Mouse (Mus musculus): ENCODE measurements around the gene Hist1h1a. TPM values are rescaled to one million over a fixed set of nuclear protein-coding genes. Genes with fewer than 3 reads are reported as not detected.

Gene Hist1h1a
- total RNA-seq, 4 experiments from 2014 or later, result 16.7 to 20.1 (median 18.6) TPM

Small RNAs within 50 kb of the gene (microRNA-seq; reads per million reads assigned to microRNA genes)
- gene Gm44314 (0 reads per million in 2 experiments), gene Gm44484 (0 reads per million in 2 experiments)

Other genes with a start within 250 kb of the Hist1h1a start
- gene Hist1h4h, start 232.6 kb upstream of the Hist1h1a start, total RNA-seq (2022), result 100 to 1,000 TPM; 381 to 523 (median 406) TPM
- gene Hist1h2af, start 229.8 kb upstream of the Hist1h1a start, total RNA-seq (2022), result 10 to 100 TPM in 3 of 4 experiments, 1 to 10 TPM in 1; 8.2 to 20.8 (median 16.2) TPM
- gene Hist1h3g, start 228.2 kb upstream of the Hist1h1a start, total RNA-seq (2022), result 1 to 10 TPM; 3.2 to 5.6 (median 4.7) TPM
- 1 to 10 TPM; 2.2 to 3.4 (median 2.9) TPM for gene Hist1h2bh, start 220.3 kb upstream of the Hist1h1a start, total RNA-seq (2022)
- gene Hist1h3f, start 219.6 kb upstream of the Hist1h1a start, total RNA-seq (2022), result 10 to 100 TPM; 16.8 to 22.6 (median 20.7) TPM
- 10 to 100 TPM; 54.2 to 65.8 (median 58.8) TPM for gene Hist1h4f, start 212.0 kb upstream of the Hist1h1a start, total RNA-seq (2022)
- 1 to 10 TPM; 2.2 to 3.9 (median 3.1) TPM for gene Hist1h1d, start 210.4 kb upstream of the Hist1h1a start, total RNA-seq (2022)
- gene Hist1h3e, start 201.3 kb upstream of the Hist1h1a start, total RNA-seq (2022), result 10 to 100 TPM; 48.1 to 62.5 (median 53.5) TPM
- gene Hist1h2ae, start 192.4 kb upstream of the Hist1h1a start, total RNA-seq (2022), result 1 to 10 TPM; 4.5 to 9.9 (median 6.6) TPM
- gene Hist1h2bg, start 192.3 kb upstream of the Hist1h1a start, total RNA-seq (2022), result 10 to 100 TPM; 55.2 to 81.2 (median 75.0) TPM
- 10 to 100 TPM; 18.7 to 29.5 (median 23.2) TPM for gene Hist1h2bf, start 189.5 kb upstream of the Hist1h1a start, total RNA-seq (2022)
- gene Hist1h2ad, start 189.3 kb upstream of the Hist1h1a start, total RNA-seq (2022), result 1 to 10 TPM; 4.8 to 9.8 (median 5.8) TPM
- 1 to 10 TPM; 2.9 to 4.8 (median 3.3) TPM for gene Hist1h3d, start 187.9 kb upstream of the Hist1h1a start, total RNA-seq (2022)
- 100 to 1,000 TPM; 116 to 151 (median 145) TPM for gene Hist1h4d, start 182.1 kb upstream of the Hist1h1a start, total RNA-seq (2022)
- 10 to 100 TPM; 11.0 to 15.5 (median 13.2) TPM for gene Hist1h2be, start 142.5 kb upstream of the Hist1h1a start, total RNA-seq (2022)
- 10 to 100 TPM; 61.3 to 77.8 (median 63.8) TPM for gene Hist1h1e, start 141.1 kb upstream of the Hist1h1a start, total RNA-seq (2022)
- 1 to 10 TPM; 1.8 to 3.2 (median 2.3) TPM for gene Hist1h2ac, start 79.7 kb upstream of the Hist1h1a start, total RNA-seq (2022)
- gene Hist1h2bc, start 79.5 kb upstream of the Hist1h1a start, total RNA-seq (2022), result 100 to 1,000 TPM; 105 to 176 (median 135) TPM
- gene Hist1h1t, start 67.9 kb upstream of the Hist1h1a start, total RNA-seq (2022), result under 1 TPM in 1 of 4 experiments, not detected in 3; 0.26 TPM
- gene Hist1h4c, start 65.2 kb upstream of the Hist1h1a start, total RNA-seq (2022), result 10 to 100 TPM; 71.9 to 93.9 (median 88.6) TPM
- 10 to 100 TPM; 27.4 to 41.7 (median 33.5) TPM for gene Hfe, start 52.8 kb upstream of the Hist1h1a start, total RNA-seq (2022)
- gene Hist1h1c, start 24.9 kb upstream of the Hist1h1a start, total RNA-seq (2022), result 100 to 1,000 TPM; 212 to 290 (median 255) TPM
- gene Hist1h3c, start 18.1 kb upstream of the Hist1h1a start, total RNA-seq (2022), result 10 to 100 TPM in 1 of 4 experiments, 1 to 10 TPM in 3; 4.3 to 10.9 (median 7.4) TPM
- gene Hist1h2bb, start 16.9 kb upstream of the Hist1h1a start, total RNA-seq (2022), result 10 to 100 TPM; 14.8 to 24.3 (median 20.0) TPM
- gene Hist1h2ab, start 12.5 kb upstream of the Hist1h1a start, total RNA-seq (2022), result 10 to 100 TPM; 24.0 to 37.5 (median 29.3) TPM
- gene Hist1h3b, start 11.4 kb upstream of the Hist1h1a start, total RNA-seq (2022), result 10 to 100 TPM; 18.1 to 29.8 (median 26.6) TPM
- 100 to 1,000 TPM in 1 of 4 experiments, 10 to 100 TPM in 3; 69.6 to 104 (median 91.8) TPM for gene Hist1h4b, start 6.7 kb upstream of the Hist1h1a start, total RNA-seq (2022)
- gene Hist1h4a, start 2.4 kb upstream of the Hist1h1a start, total RNA-seq (2022), result 10 to 100 TPM; 18.1 to 29.1 (median 26.8) TPM
- gene Hist1h3a, start 1.3 kb upstream of the Hist1h1a start, total RNA-seq (2022), result 10 to 100 TPM; 28.7 to 37.4 (median 36.4) TPM
- under 1 TPM in 3 of 4 experiments, not detected in 1; 0.24 to 0.48 (median 0.26) TPM for gene Trim38, start 6.2 kb downstream of the Hist1h1a start, total RNA-seq (2022)
- under 1 TPM in 1 of 4 experiments, not detected in 3; 0.06 TPM for gene Slc17a2, start 43.3 kb downstream of the Hist1h1a start, total RNA-seq (2022)
- 1 to 10 TPM in 1 of 4 experiments, under 1 TPM in 3; 0.18 to 1.4 (median 0.76) TPM for gene Slc17a3, start 75.8 kb downstream of the Hist1h1a start, total RNA-seq (2022)
- not detected for gene Slc17a1, start 104.1 kb downstream of the Hist1h1a start, total RNA-seq (2022)
- gene Slc17a4, start 151.3 kb downstream of the Hist1h1a start, total RNA-seq (2022), result under 1 TPM in 3 of 4 experiments, not detected in 1; 0.13 to 0.38 (median 0.15) TPM
- not detected for gene Hist1h2ba, start 170.5 kb downstream of the Hist1h1a start, total RNA-seq (2022)
- gene Hist1h2aa, start 170.8 kb downstream of the Hist1h1a start, total RNA-seq (2022), result not detected
- 1 to 10 TPM; 2.3 to 4.4 (median 3.1) TPM for gene Scgn, start 227.5 kb downstream of the Hist1h1a start, total RNA-seq (2022)

All from adrenal gland, adult 8-10 months (tissue).